Mouse (Mus musculus) kidney, adult 2 months (tissue): ENCODE measurements around the gene Ccm2l. TPM values are rescaled to one million over a fixed set of nuclear protein-coding genes. Genes with fewer than 3 reads are reported as not detected.

Experiments used
- DNase-seq: peaks from one replicate; pipeline ENCODE4 v3.0.0; 2021
- H3K27ac ChIP-seq: fragments of 200-500 bp; 2 replicates; pipeline ENCODE4 v1.5.1; 2012; ENCODE audit warnings: low read depth, low read length, control low read depth, inconsistent platforms; ENCODE audit not compliant: insufficient read depth
- H3K27me3 ChIP-seq: fragments of 200-500 bp; replicated peaks from 2 replicates; pipeline ENCODE4 v1.6.1; 2012; ENCODE audit warnings: mild to moderate bottlenecking, moderate library complexity, low read length, inconsistent platforms; ENCODE audit not compliant: control insufficient read depth, insufficient read depth
- H3K36me3 ChIP-seq: fragments of 200-500 bp; 2 replicates; pipeline ENCODE4 v1.6.1; 2012; ENCODE audit warnings: mild to moderate bottlenecking, moderate library complexity, low read length, inconsistent platforms; ENCODE audit not compliant: control insufficient read depth, insufficient read depth
- H3K4me1 ChIP-seq: fragments of 200-500 bp; 2 replicates; pipeline ENCODE4 v1.6.1; 2011; ENCODE audit warnings: low read length; ENCODE audit not compliant: control insufficient read depth, insufficient read depth
- H3K4me3 ChIP-seq: fragments of 200-500 bp; 2 replicates; pipeline ENCODE4 v1.5.1; 2011; ENCODE audit warnings: mild to moderate bottlenecking, low read depth, low read length, control low read depth; ENCODE audit not compliant: insufficient read depth
- CTCF ChIP-seq: fragments of 200-500 bp; conservative IDR thresholded peaks from 2 replicates; pipeline ENCODE4 v1.5.1; 2011; ENCODE audit warnings: low read depth, mild to moderate bottlenecking, control low read depth, low read length, moderate library complexity, mixed read lengths; ENCODE audit not compliant: insufficient read depth, insufficient read length
- POLR2A ChIP-seq: fragments of 200-500 bp; IDR thresholded peaks from one replicate; pipeline ENCODE4 v1.6.1; 2011; ENCODE audit warnings: low read depth, low read length, control low read depth
- WGBS: fragments of 180-500 bp; shearing (Covaris S2); methylation state at CpG from one replicate; pipeline ENCODE4 v1.1.7; 2018; 5-methylcytosine and 5-hydroxymethylcytosine counted together
- polyA plus RNA-seq: library from polyadenylated mRNA; depleted of rRNA; stranded (reverse); fragments of >200 nt; gene quantifications from 2 replicates; pipeline ENCODE4 v1.2.3, GENCODE M21; 2012

Gene Ccm2l
- polyA plus RNA-seq, 1 experiment, result 23.0 TPM

DNA sequence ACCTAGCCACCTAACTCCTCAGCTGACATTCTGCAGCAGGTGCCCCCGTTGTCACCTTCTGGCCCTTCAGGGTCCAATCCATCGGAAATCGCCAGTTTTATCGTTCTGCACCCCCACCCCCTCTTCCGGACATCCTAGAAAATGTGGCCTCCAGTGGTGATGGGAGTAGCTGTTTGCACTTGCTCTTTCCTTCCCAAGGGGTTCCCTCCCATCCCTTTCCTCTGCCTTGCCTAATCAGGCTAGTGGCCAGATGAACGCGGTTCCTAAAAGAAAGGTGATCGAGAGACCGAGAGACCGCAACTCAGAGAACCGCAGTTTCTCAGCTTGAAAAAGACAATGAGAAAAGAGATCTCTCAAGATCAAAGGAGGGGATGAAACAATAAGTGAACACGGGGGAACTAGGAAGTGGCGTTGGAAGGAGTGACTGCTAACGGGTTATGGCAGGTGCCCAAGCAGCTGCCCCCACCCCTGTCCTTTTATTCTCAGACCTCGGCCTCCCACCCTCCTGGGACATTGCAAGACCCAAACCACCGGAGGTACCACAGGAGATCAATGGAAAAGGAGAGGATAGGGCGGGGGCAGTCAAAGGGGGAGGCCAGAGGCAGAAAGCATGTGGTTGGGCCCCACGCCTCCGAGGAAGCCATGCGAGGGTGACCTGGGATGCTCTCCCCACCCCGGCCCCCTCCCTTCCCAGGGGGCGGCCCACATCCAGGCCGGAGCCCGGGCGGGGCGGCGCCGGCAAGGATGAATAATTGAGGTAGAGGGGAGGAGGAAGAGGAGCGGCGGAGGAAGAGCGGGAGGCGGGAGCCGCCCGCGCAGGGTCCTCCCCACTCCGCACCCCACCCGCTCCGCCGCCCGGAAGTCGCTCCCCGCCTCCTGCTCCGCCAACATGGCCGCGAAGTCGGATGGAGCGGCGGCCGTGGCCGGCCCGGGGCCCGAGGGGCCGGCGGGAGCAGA lies 34.4 kb upstream of the Ccm2l start, which contains the start of gene Xkr7:
TSS of gene Xkr7 (plus strand) at position 727 of the 957 bp plus-strand sequence.
- Histone ChIP-seq H3K4me1 (no peaks in the 10 kb centered on the region), H3K27me3 (no peaks in the 10 kb centered on the region), H3K27ac (no peak within 1 kb of the TSS), H3K4me3 (no peak within 1 kb of the TSS), H3K36me3 (no peaks in the 10 kb centered on the region)
- DNase-seq, result no peak
- TF ChIP-seq POLR2A (no peak), CTCF (no peak)
- 3% methylated on average over 54 of the region's 54 CpGs for WGBS

DNA sequence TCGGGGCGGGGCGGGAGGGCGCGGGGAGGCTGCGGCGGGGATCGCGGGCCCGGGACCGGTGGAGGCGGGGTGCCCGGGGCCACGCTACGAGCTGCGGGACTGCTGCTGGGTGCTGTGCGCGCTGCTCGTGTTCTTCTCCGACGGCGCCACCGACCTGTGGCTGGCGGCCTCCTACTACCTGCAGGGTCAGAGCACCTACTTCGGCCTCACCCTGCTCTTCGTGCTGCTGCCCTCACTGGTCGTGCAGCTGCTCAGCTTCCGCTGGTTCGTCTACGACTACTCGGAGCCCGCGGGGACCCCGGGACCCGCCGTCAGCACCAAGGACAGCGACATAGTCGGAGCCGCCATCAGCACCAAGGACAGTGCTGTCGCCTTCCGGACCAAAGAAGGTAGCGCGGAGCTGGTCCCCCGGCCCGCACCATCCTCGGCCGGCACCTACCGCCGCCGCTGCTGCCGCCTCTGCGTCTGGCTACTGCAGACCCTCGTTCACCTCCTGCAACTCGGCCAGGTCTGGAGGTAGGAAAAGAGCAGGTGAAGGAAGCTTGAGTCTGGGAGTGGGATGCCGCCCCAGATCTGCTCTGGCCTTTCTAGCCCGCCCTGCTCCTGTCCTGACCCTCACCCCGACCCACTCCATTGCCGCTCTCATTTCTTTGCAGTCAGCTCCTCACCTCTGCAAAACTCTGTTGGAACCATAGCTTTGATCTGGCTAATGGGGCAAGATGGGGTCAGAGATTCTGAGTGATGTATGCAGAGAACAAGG lies 33.5 kb upstream of the Ccm2l start:
- peak; percentile 60 for DNase-seq
- TF ChIP-seq POLR2A, result no peak
- no peak for TF ChIP-seq CTCF
- Histone ChIP-seq H3K27me3 (no peaks in the 10 kb centered on the region), H3K27ac (no peak overlapping the region), H3K36me3 (no peaks in the 10 kb centered on the region), H3K4me1 (no peaks in the 10 kb centered on the region), H3K4me3 (no peak overlapping the region)
- 2% methylated on average over 50 of the region's 58 CpGs for WGBS

DNA sequence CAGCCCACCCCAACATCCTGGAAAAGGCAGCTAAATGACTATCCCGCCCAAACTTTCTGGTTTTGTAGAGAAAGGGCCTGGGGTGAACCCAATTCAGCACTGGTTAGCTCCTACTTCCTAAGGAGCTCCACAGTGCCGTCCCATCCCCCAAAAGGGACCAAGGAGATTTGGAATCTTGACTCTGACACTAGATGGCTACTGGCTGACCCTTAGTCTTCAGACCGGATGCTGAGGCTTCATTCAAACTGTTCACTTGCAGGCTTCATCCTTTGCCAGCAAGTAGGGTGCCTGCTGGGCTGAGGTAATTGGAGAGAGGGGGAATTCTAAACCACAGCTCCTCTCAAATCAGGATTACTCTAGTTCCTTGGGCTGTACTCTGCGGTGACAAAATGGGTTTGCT lies 32.8 kb upstream of the Ccm2l start:
- WGBS, result 19% methylated on average over 4 of the region's 4 CpGs
- DNase-seq, result no peak
- Histone ChIP-seq H3K4me3 (no peak overlapping the region), H3K27me3 (no peaks in the 10 kb centered on the region), H3K4me1 (no peaks in the 10 kb centered on the region), H3K36me3 (no peaks in the 10 kb centered on the region), H3K27ac (no peak overlapping the region)
- TF ChIP-seq CTCF (no peak), POLR2A (no peak)

DNA sequence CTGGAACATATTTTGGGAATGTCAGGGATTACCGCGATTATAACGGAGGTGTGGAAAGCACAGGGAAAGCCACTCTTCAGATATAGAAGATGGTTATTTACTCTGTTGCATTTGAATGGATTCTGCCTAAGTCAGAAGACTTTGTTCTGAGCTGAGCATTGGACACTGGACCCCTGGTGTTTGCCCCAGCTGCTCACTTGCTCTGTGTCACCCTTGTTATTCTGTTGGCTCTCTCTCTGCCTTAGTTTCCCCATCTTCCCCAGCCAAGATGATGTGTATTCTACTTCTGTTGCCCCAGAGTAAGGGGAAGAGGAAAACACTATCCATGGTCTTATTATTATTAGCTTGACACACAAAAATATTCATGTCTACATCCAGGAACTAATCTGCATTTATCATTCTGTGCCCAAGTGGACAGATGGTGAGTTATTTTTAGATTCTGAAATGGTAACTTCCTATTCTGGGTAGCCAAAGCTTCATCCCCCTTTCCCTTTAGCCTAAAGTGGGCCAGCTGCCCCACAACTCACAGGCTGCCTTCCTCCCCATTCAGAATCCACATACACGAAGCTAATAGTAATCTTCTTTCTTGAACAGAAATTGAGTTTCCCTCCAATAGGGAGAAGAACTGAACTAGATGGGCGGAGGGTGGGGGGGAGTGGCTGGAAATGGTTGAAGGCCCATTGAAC lies 32.1 kb upstream of the Ccm2l start:
- TF ChIP-seq CTCF, result no peak
- TF ChIP-seq POLR2A, result no peak
- no peak for DNase-seq
- no peaks in the 10 kb centered on the region for H3K27me3 ChIP-seq
- no peak overlapping the region for H3K27ac ChIP-seq
- WGBS, result 77% methylated on average over 5 of the region's 5 CpGs
- H3K36me3 ChIP-seq, result no peaks in the 10 kb centered on the region
- no peak overlapping the region for H3K4me3 ChIP-seq
- no peaks in the 10 kb centered on the region for H3K4me1 ChIP-seq

DNA sequence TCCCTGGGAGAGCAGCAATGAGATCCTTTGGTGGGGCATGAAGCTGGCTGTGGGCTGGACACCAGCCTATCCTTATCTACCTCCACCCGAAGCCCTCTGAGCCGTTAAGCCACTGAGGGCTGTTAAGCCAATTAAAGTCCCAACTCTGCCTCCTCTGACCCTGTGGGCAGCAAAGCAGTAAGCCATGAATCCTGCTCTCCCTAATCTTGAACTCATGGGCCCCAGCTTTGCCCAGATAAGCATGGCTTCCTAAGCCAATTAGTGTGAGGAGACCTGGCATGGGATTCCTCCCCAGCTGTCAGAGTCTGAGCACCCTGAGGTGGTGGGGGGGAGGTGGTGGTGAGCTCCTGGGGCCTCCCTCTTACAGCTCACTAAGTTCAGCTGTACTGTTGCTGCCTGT lies 29.1 kb upstream of the Ccm2l start:
- TF ChIP-seq POLR2A (no peak), CTCF (no peak)
- Histone ChIP-seq H3K36me3 (no peaks in the 10 kb centered on the region), H3K27ac (no peak overlapping the region), H3K27me3 (no peaks in the 10 kb centered on the region), H3K4me1 (no peaks in the 10 kb centered on the region), H3K4me3 (no peak overlapping the region)
- 17% methylated on average over 2 of the region's 2 CpGs for WGBS
- DNase-seq, result no peak

DNA sequence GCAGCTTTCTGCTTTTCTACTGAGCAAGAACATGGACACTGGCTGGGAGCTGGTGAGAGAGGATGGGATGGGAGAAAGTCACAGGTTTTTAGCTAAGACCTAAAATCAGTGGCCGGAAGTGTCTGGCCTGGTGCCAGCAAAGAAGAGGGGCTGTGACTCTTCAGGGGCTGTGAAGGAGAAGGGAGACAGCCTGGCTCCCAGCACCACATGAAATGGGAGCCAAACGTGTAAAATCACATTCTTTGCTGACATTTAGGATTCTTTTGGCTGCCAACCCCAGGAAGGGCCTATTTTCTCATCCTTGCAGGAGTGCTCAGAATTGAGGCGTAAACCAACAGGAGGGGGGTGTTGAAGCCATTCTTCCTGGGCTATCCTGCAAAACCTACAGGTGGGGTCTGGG lies 21.9 kb upstream of the Ccm2l start:
- H3K4me3 ChIP-seq, result no peak overlapping the region
- no peaks in the 10 kb centered on the region for H3K27me3 ChIP-seq
- TF ChIP-seq POLR2A, result no peak
- TF ChIP-seq CTCF, result no peak
- WGBS, result 47% methylated on average over 3 of the region's 3 CpGs
- H3K36me3 ChIP-seq, result no peaks in the 10 kb centered on the region
- no peak for DNase-seq
- no peaks in the 10 kb centered on the region for H3K4me1 ChIP-seq
- H3K27ac ChIP-seq, result no peak overlapping the region
